ENCODE assay signal across 8 mouse cellular contexts in genomic region chr2:73572539-73573372, GRCm38 (mm10). TPM values are rescaled to one million over a fixed set of nuclear protein-coding genes. Genes with fewer than 3 reads are reported as not detected.
DNase-seq lines count a peak whose midpoint lies in the region; ATAC-seq lines count a peak whose summit lies in the region.

No protein-coding gene starts in this region.

- H3K9me3 ChIP-seq in liver, embryonic 12.5 days (replicated peaks), result no peaks in the 10 kb centered on the region
- H3K9me3 ChIP-seq in hindbrain, embryonic 15.5 days, result no peaks in the 10 kb centered on the region

- H3K27ac ChIP-seq in liver, embryonic 12.5 days, result no peak overlapping the region
- peak overlapping the region; percentile 76 for H3K27ac ChIP-seq in hindbrain, embryonic 15.5 days (replicated peaks)

- no peak overlapping the region for H3K9ac ChIP-seq in liver, embryonic 12.5 days
- peak overlapping the region; percentile 9; the same call in 1 of the 2 replicates for H3K9ac ChIP-seq in hindbrain, embryonic 15.5 days

- WGBS in liver, embryonic 12.5 days (ENCODE audit: insufficient replicate concordance), result 40% methylated on average over 23 of the region's 23 CpGs
- WGBS in hindbrain, embryonic 15.5 days, result 10% methylated on average over 23 of the region's 23 CpGs

- no peak overlapping the region for H3K4me3 ChIP-seq in liver, embryonic 12.5 days
- H3K4me3 ChIP-seq in hindbrain, embryonic 15.5 days, result peak overlapping the region; percentile 32

- H3K36me3 ChIP-seq in liver, embryonic 12.5 days, result no peaks in the 10 kb centered on the region
- no peaks in the 10 kb centered on the region for H3K36me3 ChIP-seq in hindbrain, embryonic 15.5 days

- ATAC-seq in liver, embryonic 12.5 days, result no peak
- peak; percentile 92 for ATAC-seq in hindbrain, embryonic 15.5 days (ENCODE audit: low FRiP score, low read depth)

- H3K4me1 ChIP-seq in liver, embryonic 12.5 days, result no peaks in the 10 kb centered on the region
- peaks cover 4% of the 10 kb centered on the region for H3K4me1 ChIP-seq in hindbrain, embryonic 15.5 days (replicated peaks)

- peaks cover 16% of the 10 kb centered on the region; the same call in 1 of the 2 replicates for H3K27me3 ChIP-seq in liver, embryonic 12.5 days (replicated peaks)
- no peaks in the 10 kb centered on the region for H3K27me3 ChIP-seq in hindbrain, embryonic 15.5 days

- H3K4me2 ChIP-seq in liver, embryonic 12.5 days, result no peak overlapping the region
- peak overlapping the region; percentile 51 for H3K4me2 ChIP-seq in hindbrain, embryonic 15.5 days

- DNase-seq in liver, result peak; percentile 64
- peak; percentile 76 to 86 for DNase-seq in cerebellum, postnatal 4 days (ENCODE audit: low spot score in 2 of 2)
- peak; percentile 45 for DNase-seq in gastrocnemius, adult 18-20 months (ENCODE audit: low spot score)
- peak; percentile 77 to 82 for DNase-seq in layer of hippocampus, postnatal 25 days (ENCODE audit: extremely low spot score in 1 of 2, low spot score in 1 of 2)
- peak; percentile 75 to 77 for DNase-seq in lung, postnatal 4 days
- peak; percentile 85 for DNase-seq in right cerebral cortex, postnatal 25 days

RNA-seq across cellular contexts. Expression of gene Chrna1, which starts 7.4 kb away (rescaled TPM):
- 0.29 and 0.50 TPM in 2 replicates for polyA plus RNA-seq in liver, embryonic 12.5 days (2016; fragmentation: Nextera tagmentation; extraction: Ambion mirVana)
- 1 to 10 TPM; 6.0 to 6.1 TPM for total RNA-seq in gastrocnemius, adult 18-20 months (2021)
- 0.24 and 0.26 TPM in 2 replicates for polyA plus RNA-seq in hindbrain, embryonic 15.5 days (2015; fragmentation: Nextera tagmentation; extraction: Ambion mirVana)
- under 1 TPM; 0.35 to 0.57 TPM for total RNA-seq in layer of hippocampus, postnatal 25 days (2021)

RNA-seq across cellular contexts. Expression of gene Wipf1, which starts 43.2 kb away (rescaled TPM):
- polyA plus RNA-seq in liver, embryonic 12.5 days (2016; fragmentation: Nextera tagmentation; extraction: Ambion mirVana), result 5.7 and 6.1 TPM in 2 replicates
- total RNA-seq in gastrocnemius, adult 18-20 months (2021), result 1 to 10 TPM; 6.3 to 7.9 TPM
- polyA plus RNA-seq in hindbrain, embryonic 15.5 days (2015; fragmentation: Nextera tagmentation; extraction: Ambion mirVana), result 2.9 and 3.3 TPM in 2 replicates
- 10 to 100 TPM in 1 of 2 experiments, 1 to 10 TPM in 1; 9.8 to 10.4 TPM for total RNA-seq in layer of hippocampus, postnatal 25 days (2021)

Comparison
In these comparisons a context has a peak if more than half of its experiments do, and no peak if none do; other contexts are left out.
1. RNA of gene Chrna1, which starts 7.4 kb away (total RNA-seq): 6.0 to 6.1 TPM in gastrocnemius, adult 18-20 months; 0.35 to 0.57 TPM in layer of hippocampus, postnatal 25 days; every median in the first group is over 4 times any median in the second.
2. Peak in every context shown above with its lines, with median percentiles within 50 percentile points of each other: DNase-seq.